Mouse (Mus musculus): ENCODE measurements around the gene Gm14443. TPM values are rescaled to one million over a fixed set of nuclear protein-coding genes. Genes with fewer than 3 reads are reported as not detected.
A peak's percentile ranks its signal among the peaks of the same experiment; 100 is the strongest.
"Not testable (repeated sequence)": the region's sequence is repeated elsewhere in the genome, so short reads cannot be mapped to it uniquely, and the experiment has no call there.

The Gm14443 gene
- polyA plus RNA-seq, 1 experiment from 2014 or later, result 0.66 TPM

DNA sequence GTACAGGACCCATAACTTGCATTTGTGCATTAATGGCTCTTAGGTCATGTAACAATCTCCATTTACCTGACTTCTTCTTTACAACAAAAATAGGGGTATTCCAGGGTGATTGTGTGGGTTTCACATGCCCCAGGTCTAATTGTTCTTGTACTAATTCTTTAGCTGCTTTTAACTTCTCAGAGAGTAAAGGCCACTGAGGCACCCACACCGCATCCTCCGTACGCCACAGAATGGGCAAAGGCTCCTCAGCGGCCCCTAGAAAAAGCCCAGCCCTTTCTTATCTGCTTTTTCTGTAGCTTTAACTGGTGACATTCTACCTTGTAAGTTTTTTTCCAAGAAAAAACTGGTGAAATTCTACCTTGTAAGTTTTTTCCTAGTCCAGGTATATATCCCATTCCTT is 14.2 kb downstream of the Gm14443 start:
- not testable (repeated sequence) for H3K36me3 ChIP-seq (ENCODE audit: control insufficient read depth, insufficient read depth, low read length); H3K9me3 ChIP-seq (ENCODE audit: control insufficient read depth, low read length)
- 91% methylated on average over 4 of the region's 4 CpGs for WGBS

DNA sequence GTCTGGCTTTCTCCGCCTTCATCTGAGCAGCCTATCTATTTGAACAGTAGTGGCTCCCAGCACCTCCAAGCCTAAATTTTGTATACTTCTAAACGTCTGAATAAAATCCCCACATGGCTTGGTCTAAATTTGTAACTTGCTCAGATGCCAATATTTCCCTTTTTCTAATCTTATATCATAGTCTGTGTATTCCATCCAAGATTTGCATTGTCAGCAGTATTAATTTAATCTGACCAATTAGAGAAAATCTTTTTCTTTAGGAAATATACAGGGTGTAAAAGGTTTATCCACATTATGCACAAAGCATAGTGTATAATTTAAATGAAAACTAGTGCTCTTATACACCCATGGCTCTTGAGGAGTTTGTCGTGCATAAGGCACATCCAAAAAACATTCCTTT is 17.0 kb downstream of the Gm14443 start:
- no peaks in the 10 kb centered on the region for H3K36me3 ChIP-seq (ENCODE audit: control insufficient read depth, insufficient read depth, low read length)
- no peak overlapping the region for H3K4me3 ChIP-seq (ENCODE audit: low read depth, low read length)
- H3K4me1 ChIP-seq (ENCODE audit: control insufficient read depth, insufficient read depth, low read length), result no peaks in the 10 kb centered on the region
- WGBS, result 84% methylated on average over 3 of the region's 3 CpGs
- ATAC-seq (ENCODE audit: low FRiP score), result no peak
- H3K27ac ChIP-seq (ENCODE audit: low read depth, low read length), result no peak overlapping the region
- no peak for DNase-seq (ENCODE audit: low spot score, missing footprints)
- H3K9me3 ChIP-seq (ENCODE audit: control insufficient read depth, low read length), result no peaks in the 10 kb centered on the region
- H3K4me2 ChIP-seq, result no peak overlapping the region
- H3K27me3 ChIP-seq (ENCODE audit: control insufficient read depth, insufficient read depth, low read length), result no peaks in the 10 kb centered on the region
- H3K9ac ChIP-seq (ENCODE audit: low read length), result no peak overlapping the region

More for the DNA sequence above, 14.2 kb downstream of the Gm14443 start:
- not testable (repeated sequence) for ATAC-seq (ENCODE audit: low FRiP score); H3K4me2 ChIP-seq; H3K27ac ChIP-seq (ENCODE audit: low read depth, low read length); H3K27me3 ChIP-seq (ENCODE audit: control insufficient read depth, insufficient read depth, low read length); H3K9ac ChIP-seq (ENCODE audit: low read length); H3K4me1 ChIP-seq (ENCODE audit: control insufficient read depth, insufficient read depth, low read length); H3K4me3 ChIP-seq (ENCODE audit: low read depth, low read length); DNase-seq (ENCODE audit: low spot score, missing footprints)

DNA sequence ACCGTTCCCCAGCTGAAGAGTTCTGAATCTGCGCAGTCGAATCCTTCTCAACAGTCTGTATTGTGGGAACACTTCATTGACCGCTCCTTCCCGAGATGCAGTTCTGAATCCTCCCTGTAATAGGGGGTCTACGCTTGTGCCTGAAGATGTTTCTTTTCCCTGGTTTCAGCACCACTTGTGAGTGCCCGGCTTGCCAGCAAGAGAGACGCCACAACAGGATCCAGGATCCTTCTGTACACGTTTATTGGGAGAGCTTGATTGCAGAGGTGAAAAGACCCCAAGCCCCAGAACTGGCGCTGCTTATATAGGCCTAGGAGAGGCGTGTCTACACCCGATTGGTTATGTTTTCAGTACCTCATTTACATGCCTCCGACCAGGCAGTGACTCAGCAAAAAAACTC is 19.0 kb downstream of the Gm14443 start:
- no peak for DNase-seq (ENCODE audit: low spot score, missing footprints)
- ATAC-seq (ENCODE audit: low FRiP score), result no peak
- H3K9me3 ChIP-seq (ENCODE audit: control insufficient read depth, low read length), result no peaks in the 10 kb centered on the region
- H3K4me1 ChIP-seq (ENCODE audit: control insufficient read depth, insufficient read depth, low read length), result no peaks in the 10 kb centered on the region
- H3K4me2 ChIP-seq, result no peak overlapping the region
- no peak overlapping the region for H3K4me3 ChIP-seq (ENCODE audit: low read depth, low read length)
- 92% methylated on average over 13 of the region's 13 CpGs for WGBS
- no peaks in the 10 kb centered on the region for H3K36me3 ChIP-seq (ENCODE audit: control insufficient read depth, insufficient read depth, low read length)
- H3K27me3 ChIP-seq (ENCODE audit: control insufficient read depth, insufficient read depth, low read length), result no peaks in the 10 kb centered on the region
- no peak overlapping the region for H3K9ac ChIP-seq (ENCODE audit: low read length)
- H3K27ac ChIP-seq (ENCODE audit: low read depth, low read length), result no peak overlapping the region

DNA sequence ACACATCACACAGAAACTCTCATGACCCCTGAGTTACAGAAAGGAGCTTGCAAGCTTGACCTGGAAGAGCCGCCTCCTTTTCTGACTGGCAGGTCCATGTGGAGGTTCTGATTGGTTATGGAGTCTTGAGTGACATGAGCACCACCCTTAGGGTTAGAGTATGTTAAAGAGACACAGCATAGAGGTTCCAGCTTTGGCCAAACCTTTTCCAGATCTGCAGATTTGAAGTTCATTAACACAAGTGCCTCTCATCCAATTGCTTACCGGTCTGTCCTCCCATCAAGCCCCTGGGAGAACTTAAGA is 33.7 kb downstream of the Gm14443 start, which contains the start of gene Gm14399:
Gm14399 (minus strand) TSS at position 20 of the 303 bp plus-strand sequence.
- Histone ChIP-seq H3K4me2 (peak within 1 kb of the TSS; percentile 32; the same call in 1 of the 2 replicates), H3K4me3 (ENCODE audit: low read depth, low read length) (peak within 1 kb of the TSS; percentile 36), H3K9ac (ENCODE audit: low read length) (peak within 1 kb of the TSS; percentile 42; the same call in 1 of the 2 replicates)
- H3K4me1 ChIP-seq (ENCODE audit: control insufficient read depth, insufficient read depth, low read length); DNase-seq (ENCODE audit: low spot score, missing footprints); H3K27me3 ChIP-seq (ENCODE audit: control insufficient read depth, insufficient read depth, low read length); H3K36me3 ChIP-seq (ENCODE audit: control insufficient read depth, insufficient read depth, low read length); H3K27ac ChIP-seq (ENCODE audit: low read depth, low read length); H3K9me3 ChIP-seq (ENCODE audit: control insufficient read depth, low read length); ATAC-seq (ENCODE audit: low FRiP score): not testable (repeated sequence)
- WGBS, result 0% methylated on average over 1 of the region's 2 CpGs

DNA sequence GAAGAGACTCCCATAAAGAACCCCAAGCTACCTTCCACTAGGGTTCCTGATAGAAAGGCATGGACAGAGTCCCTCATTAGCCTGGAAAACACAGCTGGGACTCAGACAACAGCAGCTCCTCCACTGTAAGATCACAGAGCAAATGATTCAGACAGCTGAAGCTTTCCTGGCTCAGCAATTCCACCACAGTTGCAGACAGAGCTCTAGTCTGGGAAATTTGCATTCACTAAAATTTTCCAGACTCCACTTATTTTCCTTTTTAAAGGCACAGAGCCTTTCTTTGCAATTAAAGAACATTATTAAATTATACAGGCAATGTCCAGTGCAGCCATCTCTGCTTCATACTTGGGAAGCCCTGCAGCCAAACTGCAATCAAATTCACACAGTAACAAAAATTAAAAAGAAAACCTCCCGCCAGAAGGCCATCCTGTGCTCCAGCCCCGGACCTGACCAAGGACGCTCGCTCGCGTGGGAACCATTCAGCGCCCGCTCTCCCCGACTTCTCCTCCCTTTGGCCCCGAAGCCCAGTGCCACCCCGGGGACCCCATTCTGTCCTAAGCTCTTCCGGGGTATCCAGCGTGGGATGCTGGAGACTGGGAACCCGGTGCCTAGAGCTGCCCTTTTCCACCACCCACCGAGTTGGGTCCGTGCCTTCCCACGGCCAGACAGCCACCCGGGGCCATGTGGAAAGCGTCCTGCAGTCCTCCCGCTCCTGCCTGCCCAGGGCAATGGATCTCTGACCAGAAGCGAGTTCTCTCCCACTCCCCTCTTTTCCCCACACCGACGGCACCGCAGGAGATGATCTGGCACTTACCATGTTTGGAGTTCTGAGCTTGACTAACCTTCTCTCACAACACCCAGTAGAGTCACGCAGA is 34.3 kb downstream of the Gm14443 start:
- WGBS, result 3% methylated on average over 20 of the region's 25 CpGs

DNA sequence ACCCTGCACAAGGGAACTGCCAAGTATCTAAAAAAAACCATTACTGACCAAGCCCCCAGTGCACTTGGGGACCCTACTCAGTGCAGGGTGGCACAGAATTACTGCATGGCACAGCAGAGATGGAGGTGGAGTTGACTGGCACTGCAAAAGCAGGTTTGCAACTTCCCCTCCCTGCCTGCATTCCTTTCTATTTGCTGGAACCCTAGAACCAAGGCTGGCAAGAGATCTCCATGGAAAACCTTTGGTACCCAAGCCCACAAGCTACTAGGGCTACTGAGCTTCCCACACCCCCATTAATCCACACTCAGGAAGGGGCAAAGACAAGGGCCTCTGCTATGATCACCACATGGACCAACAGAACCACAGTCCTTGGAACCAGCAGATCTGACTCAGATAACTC is 35.0 kb downstream of the Gm14443 start:
- not testable (repeated sequence) for H3K27ac ChIP-seq (ENCODE audit: low read depth, low read length); ATAC-seq (ENCODE audit: low FRiP score); H3K9me3 ChIP-seq (ENCODE audit: control insufficient read depth, low read length); H3K27me3 ChIP-seq (ENCODE audit: control insufficient read depth, insufficient read depth, low read length); H3K4me1 ChIP-seq (ENCODE audit: control insufficient read depth, insufficient read depth, low read length); H3K36me3 ChIP-seq (ENCODE audit: control insufficient read depth, insufficient read depth, low read length); H3K4me3 ChIP-seq (ENCODE audit: low read depth, low read length); H3K4me2 ChIP-seq; H3K9ac ChIP-seq (ENCODE audit: low read length); DNase-seq (ENCODE audit: low spot score, missing footprints)

More for the DNA sequence above, 34.3 kb downstream of the Gm14443 start:
- peak; percentile 85 for DNase-seq (ENCODE audit: low spot score, missing footprints)
- ATAC-seq (ENCODE audit: low FRiP score); H3K36me3 ChIP-seq (ENCODE audit: control insufficient read depth, insufficient read depth, low read length); H3K27ac ChIP-seq (ENCODE audit: low read depth, low read length); H3K9me3 ChIP-seq (ENCODE audit: control insufficient read depth, low read length); H3K27me3 ChIP-seq (ENCODE audit: control insufficient read depth, insufficient read depth, low read length); H3K4me1 ChIP-seq (ENCODE audit: control insufficient read depth, insufficient read depth, low read length): not testable (repeated sequence)
- Histone ChIP-seq H3K9ac (ENCODE audit: low read length) (peak overlapping the region; percentile 42; the same call in 1 of the 2 replicates), H3K4me3 (ENCODE audit: low read depth, low read length) (peak overlapping the region; percentile 36), H3K4me2 (peak overlapping the region; percentile 32; the same call in 1 of the 2 replicates)

Other genes with a start within 250 kb of the Gm14443 start
- not detected in 2 replicates for gene Gm14444, start 165.6 kb downstream of the Gm14443 start, polyA plus RNA-seq (2014; fragmentation: Nextera tagmentation; extraction: Ambion mirVana)
- 1.7 TPM in 1 of 2 replicates, not detected in the other for gene Gm14393, start 108.1 kb downstream of the Gm14443 start, polyA plus RNA-seq (2014; fragmentation: Nextera tagmentation; extraction: Ambion mirVana)
- 5.9 and 9.0 TPM in 2 replicates for gene Gm14399, start 33.9 kb downstream of the Gm14443 start, polyA plus RNA-seq (2014; fragmentation: Nextera tagmentation; extraction: Ambion mirVana)
- 5.0 and 7.0 TPM in 2 replicates for gene Gm14391, start 31.0 kb upstream of the Gm14443 start, polyA plus RNA-seq (2014; fragmentation: Nextera tagmentation; extraction: Ambion mirVana)
- 2.1 and 5.2 TPM in 2 replicates for gene Gm14440, start 99.3 kb upstream of the Gm14443 start, polyA plus RNA-seq (2014; fragmentation: Nextera tagmentation; extraction: Ambion mirVana)
- 26.0 and 28.2 TPM in 2 replicates for gene Gm4631, start 162.3 kb upstream of the Gm14443 start, polyA plus RNA-seq (2014; fragmentation: Nextera tagmentation; extraction: Ambion mirVana)
- gene Zfp968, start 196.6 kb upstream of the Gm14443 start, polyA plus RNA-seq (2014; fragmentation: Nextera tagmentation; extraction: Ambion mirVana), result 7.1 and 7.9 TPM in 2 replicates

Measured in midbrain, embryonic 11.5 days (tissue).